Mouse (Mus musculus) thymus, adult 2 months (tissue): ENCODE measurements around the gene Fam69b.

Experiments
- CTCF ChIP-seq: fragments of 200-500 bp; IDR thresholded peaks from 2 replicates; pipeline ENCODE4 v1.5.1; 2012; ENCODE audit warnings: mild to moderate bottlenecking, control low read depth, low read length, moderate library complexity, borderline replicate concordance; ENCODE audit not compliant: control insufficient read depth, poor library complexity, insufficient read depth; ENCODE audit errors: extremely low read depth
- POLR2A ChIP-seq: fragments of 200-500 bp; IDR thresholded peaks from 2 replicates; pipeline ENCODE4 v1.6.1; 2012; ENCODE audit warnings: mild to moderate bottlenecking, low read length, control low read depth, moderate library complexity; ENCODE audit not compliant: control insufficient read depth, poor library complexity, insufficient read depth; ENCODE audit errors: extremely low read depth

- TF ChIP-seq CTCF (no peak), POLR2A (no peak)
Observed at GRCm38 (mm10) chr2:26598462-26598861, 29.8 kb upstream of the Fam69b start.
